Mouse (Mus musculus): ENCODE data around the gene Tspyl4.

Gene Tspyl4

DNA sequence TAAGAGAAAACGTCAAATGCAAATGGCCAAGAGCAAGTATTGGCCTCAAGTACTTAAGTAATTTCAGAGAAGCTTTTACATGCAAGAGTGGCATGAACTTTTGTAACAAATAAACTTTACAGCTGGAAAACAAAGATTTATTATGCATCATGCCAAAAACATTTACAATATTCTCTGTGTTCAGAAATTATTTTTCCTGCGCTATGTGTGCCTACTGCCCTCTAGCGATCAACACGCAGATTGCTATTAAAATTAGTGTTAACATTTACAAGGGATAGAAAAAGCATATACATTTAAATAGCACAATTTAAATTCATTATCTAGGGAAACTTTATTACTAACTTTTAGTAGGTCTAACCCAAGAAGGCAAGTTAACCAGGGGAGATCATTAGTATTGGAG, 29.5 kb downstream of the Tspyl4 start:
- no peak for DNase-seq

GRCm38 (mm10) chr10:34327144-34327543, 29.9 kb downstream of the Tspyl4 start:
- no peak for DNase-seq

- peak; percentile 60 for DNase-seq
Observed at GRCm38 (mm10) chr10:34328310-34328709, 31.1 kb downstream of the Tspyl4 start.

- no peak for DNase-seq
Observed at GRCm38 (mm10) chr10:34341014-34341413, 43.8 kb downstream of the Tspyl4 start.

- DNase-seq: no peak
Observed at GRCm38 (mm10) chr10:34341886-34342285, 44.6 kb downstream of the Tspyl4 start.
